Comparison of ENCODE assay signal across 17 mouse cellular contexts in the genomic region with DNA sequence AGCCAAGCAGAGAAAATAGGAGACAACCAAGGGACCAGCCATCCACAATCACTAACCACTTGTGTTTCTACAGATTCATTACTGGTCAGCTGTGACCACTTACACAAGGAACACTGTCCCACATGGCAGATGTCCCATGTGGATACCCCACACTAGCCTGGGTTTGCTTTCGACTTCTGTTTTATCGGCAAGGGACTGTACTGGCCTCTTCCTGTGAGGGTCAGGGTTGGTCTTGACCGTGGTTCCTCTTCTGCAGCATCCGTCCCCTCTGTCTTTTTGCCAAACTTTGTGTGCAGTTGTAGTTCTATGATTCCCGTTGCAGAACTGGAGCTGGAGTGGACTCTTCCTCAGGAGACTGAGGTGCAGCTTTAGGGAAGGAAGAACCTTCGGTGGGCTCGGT.
"Had no signal": no experiment of that assay in that cellular context is flagged by ENCODE, and none has a peak within 500 bp of the region (broad histone marks: within the 10 kb centered on the region; RNA-seq: fewer than 3 reads in every experiment).

No protein-coding gene starts in this region.

- H3K9me3 ChIP-seq: kidney, embryonic 15.5 days; lung, embryonic 15.5 days had no signal

- H3K9ac ChIP-seq: kidney, embryonic 15.5 days; liver, embryonic 14.5 days; lung, embryonic 15.5 days had no signal

- H3K27ac ChIP-seq: kidney, embryonic 15.5 days; left cerebral cortex, adult 2 months; liver, embryonic 14.5 days; lung, embryonic 15.5 days had no signal

- DNase-seq: kidney, adult 2 months; kidney, postnatal 10 days; kidney, postnatal 36 days; layer of hippocampus, postnatal 36 days; lung, adult 18-20 months; lung, postnatal 10 days; lung, postnatal 36 days; midbrain, embryonic 14.5 days; thymus, adult 2 months; thymus, postnatal 14 days; thymus, postnatal 4 days had no signal

- H3K36me3 ChIP-seq: kidney, embryonic 15.5 days; lung, embryonic 15.5 days had no signal

- H3K27me3 ChIP-seq: kidney, embryonic 15.5 days; lung, embryonic 15.5 days had no signal

- H3K4me2 ChIP-seq: kidney, embryonic 15.5 days; liver, embryonic 11.5 days; lung, embryonic 15.5 days; midbrain, embryonic 11.5 days had no signal

- H3K4me1 ChIP-seq: lung, embryonic 15.5 days had no signal

- H3K4me3 ChIP-seq: kidney, embryonic 15.5 days; left cerebral cortex, adult 2 months; lung, embryonic 15.5 days had no signal
